Mouse (Mus musculus) cerebellum, adult (tissue): ENCODE results near the gene 4933411K16Rik.
A peak's percentile ranks its signal among the peaks of the same experiment; 100 is the strongest.

Experiments
- ATAC-seq: cut with Nextera tagmentation; 2 replicates; pipeline ENCODE4 v1.9.2; 2017; ENCODE audit warnings: mild to moderate bottlenecking, moderate library complexity, mixed read lengths; ENCODE audit not compliant: insufficient number of reproducible peaks, low FRiP score, low TSS enrichment

Gene 4933411K16Rik

DNA sequence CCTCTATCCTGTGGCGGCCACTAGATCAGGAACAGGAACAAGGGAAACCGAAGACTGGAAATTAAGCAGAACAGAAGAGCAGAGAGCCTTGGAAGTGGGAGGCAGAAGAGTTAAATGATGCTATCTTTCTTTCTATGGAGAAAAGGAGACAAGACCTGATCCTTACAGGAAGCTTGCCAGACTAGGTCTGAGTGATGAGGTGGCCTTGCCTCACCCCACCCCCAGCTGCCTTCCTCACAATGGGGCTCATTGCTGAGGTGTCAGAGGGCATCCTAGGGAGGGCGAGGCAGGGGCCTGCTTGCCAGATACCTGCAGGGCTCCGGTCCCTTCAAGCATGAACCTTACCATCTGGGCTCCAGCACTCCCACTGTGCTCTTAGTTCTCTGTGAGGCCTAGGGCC is at the start of gene 4933411K16Rik:
Gene 4933411K16Rik (plus strand): TSS at position 301 of the 400 bp plus-strand sequence.
- ATAC-seq = no peak

DNA sequence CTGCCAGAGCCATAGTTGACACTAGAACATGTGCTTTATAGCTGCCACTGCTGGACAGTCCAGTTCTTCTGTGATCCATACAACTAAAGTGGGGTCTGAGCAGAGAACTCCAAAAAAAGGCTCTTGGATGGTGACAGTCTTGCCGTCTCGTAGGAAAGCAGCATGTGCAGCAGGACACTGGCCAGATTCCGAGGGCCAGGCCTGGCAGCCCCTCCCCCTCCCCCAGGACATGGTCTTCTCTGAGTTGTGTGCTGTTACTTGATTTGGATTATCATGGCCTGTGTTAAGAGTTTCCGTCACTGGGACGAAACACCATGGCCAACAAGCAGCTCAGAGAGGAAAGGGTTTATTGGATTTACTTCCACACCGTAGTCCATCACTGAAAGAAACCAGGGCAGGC is 47.8 kb upstream of the 4933411K16Rik start:
- no peak for ATAC-seq

DNA sequence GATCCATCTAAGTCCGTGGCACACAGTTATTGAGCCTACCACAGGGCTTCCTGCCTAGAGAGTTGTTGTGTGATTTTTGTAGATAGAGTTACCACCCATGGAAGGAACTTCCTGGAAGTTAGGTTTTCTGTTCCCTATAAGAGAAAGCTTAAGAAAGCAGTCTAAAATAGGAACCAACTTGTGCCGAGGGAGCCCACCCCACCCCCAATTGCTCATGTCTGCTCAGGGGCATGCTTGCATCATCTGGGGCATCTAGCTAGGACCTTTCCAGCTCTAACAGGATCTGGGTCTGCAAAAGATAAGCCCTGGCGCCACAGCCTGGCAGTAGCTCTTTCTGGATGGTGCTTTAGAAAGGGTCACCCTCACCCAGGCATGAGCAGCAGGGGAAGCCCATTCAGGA is 46.4 kb upstream of the 4933411K16Rik start:
- ATAC-seq = no peak

DNA sequence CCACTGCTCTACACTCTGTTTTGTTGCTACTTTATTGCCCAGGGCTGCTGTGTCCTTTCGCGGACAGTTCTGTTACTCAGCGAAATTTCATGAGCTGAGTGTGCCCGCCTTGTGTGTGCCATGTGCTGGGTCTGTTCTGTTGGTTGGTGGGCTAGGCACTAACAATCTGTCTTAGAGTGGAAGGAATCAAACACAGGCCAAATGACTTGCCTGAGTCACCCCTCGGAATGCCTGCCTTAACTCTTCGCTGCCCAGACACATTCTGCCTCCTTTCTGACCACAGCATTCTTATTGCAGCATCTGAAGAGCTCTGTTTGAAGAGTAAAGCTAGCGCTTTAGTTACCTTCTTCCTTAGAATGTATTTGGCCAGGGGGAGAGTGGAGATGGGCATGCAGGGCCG is 45.5 kb upstream of the 4933411K16Rik start:
- ATAC-seq = no peak

DNA sequence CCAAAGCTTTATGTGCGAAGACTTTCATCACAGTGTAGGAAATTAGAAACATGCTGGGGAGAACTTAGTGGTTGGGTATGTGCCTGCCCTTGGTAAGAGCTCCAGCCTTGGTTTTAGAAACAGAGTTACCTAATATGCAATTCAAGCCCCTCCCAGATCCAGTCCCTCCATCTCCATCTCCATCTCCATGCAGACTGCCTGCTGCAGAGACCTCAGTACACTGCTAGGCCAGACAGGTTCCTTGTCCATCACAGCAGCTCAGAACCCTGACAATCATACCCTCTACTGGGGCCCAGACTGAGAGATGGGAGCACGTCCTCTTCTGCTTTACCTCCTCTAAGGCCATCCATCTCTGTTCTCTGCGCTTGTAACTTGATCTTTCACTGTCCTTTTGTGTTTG is 43.5 kb upstream of the 4933411K16Rik start:
- no peak for ATAC-seq

DNA sequence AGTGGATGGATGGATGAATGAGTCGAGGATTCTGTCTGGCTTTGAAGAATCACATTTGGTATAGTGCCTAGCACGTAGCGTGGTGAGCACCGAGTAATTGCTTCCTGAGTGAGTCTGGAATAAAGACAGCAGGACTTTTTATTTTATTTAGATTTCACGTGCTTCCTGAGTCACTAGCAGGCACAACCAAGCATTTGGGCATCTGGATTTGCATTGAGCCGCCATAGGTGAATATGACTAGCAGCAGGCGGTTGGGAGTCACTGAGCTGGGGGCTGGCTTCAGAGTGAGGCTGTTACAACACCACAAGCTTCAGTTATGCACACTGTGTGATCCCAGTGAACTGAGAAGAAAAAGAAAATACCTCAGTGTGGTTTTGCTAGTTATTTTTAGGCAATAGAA is 43.0 kb upstream of the 4933411K16Rik start:
- ATAC-seq = no peak

DNA sequence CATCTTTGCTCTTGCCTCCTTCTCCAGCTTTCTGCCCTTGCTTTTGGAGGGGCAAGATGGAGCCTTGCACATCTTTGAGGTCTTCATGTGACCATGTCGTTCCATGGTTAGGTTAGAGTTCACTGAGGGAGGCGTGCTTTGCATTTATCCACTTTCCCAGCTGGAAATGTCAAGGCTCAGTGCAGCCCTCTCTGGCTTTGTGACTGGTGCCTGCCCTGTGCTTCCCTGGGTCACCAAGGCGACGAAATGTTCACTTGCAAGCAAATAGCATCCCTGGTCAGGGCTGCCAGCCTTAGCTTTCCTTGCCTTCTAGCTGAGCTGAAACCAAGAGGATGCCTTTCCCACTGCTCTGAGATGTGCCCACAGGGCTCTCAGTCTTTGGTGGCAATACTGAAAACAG is 41.6 kb upstream of the 4933411K16Rik start:
- no peak for ATAC-seq

DNA sequence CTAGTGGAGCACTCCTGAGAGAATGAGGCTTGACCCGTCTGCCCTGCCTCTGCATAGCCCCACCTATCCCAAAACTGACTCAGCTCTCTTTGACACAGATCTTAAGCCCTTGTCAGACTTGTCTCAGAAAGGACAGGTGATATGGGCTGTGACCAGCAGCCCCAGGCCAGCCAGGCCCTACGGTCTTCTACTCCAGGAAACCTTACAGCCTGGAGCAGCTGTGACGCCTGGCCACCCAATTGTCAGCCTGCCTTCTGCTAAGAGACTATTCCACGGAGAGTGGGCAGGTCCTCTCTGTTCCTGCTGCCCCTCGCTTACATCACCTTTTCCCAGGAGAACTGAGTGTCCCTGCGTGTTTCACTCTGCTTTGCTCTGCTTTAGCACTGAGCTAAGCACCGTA is 40.9 kb upstream of the 4933411K16Rik start:
- no peak for ATAC-seq

DNA sequence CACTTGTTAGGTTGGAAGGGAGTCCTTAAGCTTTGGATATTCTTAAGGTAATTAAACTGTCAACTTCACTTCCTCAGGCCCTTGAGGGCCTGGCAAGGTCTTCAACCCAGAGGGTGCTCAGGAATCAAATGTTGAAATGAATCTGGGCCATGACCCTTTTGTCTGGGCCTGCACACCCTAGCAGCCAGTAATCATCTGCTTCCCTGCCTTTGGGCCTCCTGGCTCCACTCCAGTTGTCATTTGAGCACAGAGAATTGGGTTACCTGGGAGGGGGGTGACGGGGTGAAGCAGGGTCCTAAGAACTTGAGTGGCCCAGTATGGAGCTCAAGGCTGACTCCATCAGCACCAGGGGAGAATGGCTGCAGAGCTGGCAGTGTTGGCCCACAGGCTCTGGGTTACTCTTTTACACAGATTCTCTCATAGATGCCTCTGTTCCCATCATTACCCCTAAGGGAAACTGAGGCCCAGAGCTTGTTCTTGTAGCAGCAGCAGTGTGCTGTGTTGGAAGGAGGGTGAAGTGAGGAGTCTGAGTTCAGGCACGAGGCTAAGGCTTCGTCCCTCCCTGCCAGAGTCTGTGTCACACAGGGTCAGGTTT is 37.7 kb upstream of the 4933411K16Rik start:
- no peak for ATAC-seq

DNA sequence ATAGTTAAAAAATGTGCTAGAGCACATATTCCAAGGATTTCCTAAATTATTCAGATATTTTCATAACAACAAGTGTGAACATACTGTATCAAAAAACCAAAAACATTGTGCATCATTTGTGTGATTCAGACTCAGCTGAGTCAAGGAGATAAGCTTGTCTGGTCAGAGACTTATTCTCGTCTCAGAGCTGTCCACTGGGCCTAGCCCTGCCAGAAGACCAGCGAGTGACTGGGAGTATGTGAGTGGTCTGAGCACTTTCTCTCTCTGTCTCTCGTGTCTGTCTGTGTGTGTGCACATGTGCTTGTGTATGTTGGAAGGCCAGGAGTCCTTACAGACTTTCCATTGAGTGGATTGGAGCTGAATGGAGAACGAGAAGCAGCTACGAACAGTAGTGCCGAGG is 37.0 kb upstream of the 4933411K16Rik start:
- ATAC-seq = no peak

DNA sequence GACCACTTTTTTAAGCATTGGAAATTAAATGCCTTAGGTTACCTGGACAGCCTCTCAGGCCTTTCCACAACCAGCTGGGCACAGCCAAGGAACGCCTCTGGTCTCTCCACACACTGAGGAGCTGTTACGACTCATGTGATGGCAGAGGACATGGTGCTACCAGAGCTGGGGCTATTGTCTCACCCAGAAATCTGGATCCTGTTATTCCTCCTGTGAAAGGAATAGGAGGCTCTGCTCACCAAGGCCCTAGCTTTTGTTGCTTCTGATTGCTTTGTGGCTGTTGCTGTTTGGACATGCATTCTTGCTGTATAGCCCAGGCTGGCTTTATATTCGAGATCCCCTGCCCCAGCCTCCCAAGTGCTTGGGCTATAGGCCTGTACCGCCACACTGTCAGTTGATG is 35.8 kb upstream of the 4933411K16Rik start:
- no peak for ATAC-seq

DNA sequence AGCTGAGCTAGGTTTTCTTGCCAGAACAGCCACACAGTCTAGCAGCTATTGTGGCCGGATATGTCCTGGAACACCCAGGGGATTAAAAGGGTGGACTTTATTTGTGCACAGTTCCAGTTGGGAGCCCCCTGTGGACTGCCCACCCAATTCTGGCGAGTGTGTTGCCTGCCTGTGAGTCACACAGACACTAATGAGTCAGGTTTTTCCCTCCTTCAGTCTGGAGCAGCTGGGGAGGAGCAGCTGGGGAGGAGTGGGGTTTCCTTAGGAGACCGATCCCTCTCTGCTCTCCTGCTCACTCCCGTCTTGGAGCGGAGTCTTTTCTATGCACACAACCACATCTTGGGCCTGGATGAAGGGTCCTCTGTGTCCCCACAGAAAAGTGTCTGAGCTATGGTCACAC is 35.2 kb upstream of the 4933411K16Rik start:
- ATAC-seq = no peak

DNA sequence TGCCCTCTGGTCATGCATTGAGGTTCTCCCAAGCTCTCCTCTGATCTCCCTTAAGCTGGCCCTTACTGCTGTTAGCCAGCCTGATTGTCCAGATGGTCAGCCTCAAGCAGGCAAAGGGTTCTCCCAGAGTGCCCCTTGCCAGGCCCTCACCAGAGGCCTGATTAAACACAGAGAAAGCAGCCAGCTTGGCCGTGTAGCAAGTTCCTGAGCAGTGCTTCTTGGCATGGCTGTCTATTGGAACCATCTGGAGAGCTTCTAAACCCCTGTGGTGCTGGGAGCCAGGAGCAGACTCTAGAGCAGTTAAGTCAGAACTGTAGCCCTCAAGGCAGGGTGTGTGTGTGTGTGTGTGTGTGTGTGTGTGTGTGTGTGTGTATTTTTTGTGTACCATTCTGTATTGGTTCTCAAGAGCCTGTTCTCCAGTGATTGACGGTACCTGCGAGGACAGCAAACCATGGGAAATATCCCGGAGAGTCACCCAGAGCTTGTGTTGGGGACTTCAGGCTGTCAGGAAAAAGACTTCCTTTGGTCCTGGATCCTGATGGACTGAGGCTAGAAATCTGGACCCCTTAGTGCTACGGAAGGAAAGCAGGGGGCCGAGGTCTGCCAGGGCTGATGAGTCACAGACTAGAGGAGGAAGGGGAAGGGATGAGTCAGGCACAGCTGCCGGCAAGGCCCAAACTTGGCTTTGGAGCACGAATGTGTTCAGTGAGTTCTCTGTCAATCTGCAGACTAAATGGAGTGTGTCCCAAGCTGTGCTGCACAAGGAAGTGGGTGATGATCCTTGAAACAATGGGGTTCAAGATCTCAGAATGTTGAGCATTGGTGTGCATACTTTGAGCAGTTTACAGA is 34.4 kb upstream of the 4933411K16Rik start:
- peak; percentile 92 for ATAC-seq

DNA sequence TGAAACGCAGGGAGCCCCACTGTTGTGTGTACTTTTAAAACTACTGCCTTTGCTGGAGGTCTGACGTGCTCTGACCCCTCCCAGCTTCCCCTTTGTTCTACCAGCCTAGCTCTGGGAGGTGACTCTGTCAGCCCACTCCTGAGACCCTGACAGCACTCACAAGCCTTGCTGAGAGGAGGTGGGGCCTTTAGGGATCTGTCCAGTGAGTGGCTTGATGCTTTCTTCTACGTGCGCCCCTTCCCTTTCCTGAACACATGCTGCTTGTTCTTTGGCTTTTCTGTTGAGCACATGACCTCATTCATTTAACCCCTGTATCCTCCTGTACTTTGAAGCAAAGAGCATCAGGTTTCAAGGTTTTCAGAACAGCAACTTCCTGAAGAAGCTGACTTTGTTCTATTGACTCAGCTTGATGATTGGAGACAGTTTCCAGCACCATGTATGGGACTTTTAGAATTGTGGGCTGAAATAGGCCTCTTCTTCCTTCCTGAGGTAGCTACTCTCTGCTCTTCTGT is 33.0 kb upstream of the 4933411K16Rik start:
- no peak for ATAC-seq

DNA sequence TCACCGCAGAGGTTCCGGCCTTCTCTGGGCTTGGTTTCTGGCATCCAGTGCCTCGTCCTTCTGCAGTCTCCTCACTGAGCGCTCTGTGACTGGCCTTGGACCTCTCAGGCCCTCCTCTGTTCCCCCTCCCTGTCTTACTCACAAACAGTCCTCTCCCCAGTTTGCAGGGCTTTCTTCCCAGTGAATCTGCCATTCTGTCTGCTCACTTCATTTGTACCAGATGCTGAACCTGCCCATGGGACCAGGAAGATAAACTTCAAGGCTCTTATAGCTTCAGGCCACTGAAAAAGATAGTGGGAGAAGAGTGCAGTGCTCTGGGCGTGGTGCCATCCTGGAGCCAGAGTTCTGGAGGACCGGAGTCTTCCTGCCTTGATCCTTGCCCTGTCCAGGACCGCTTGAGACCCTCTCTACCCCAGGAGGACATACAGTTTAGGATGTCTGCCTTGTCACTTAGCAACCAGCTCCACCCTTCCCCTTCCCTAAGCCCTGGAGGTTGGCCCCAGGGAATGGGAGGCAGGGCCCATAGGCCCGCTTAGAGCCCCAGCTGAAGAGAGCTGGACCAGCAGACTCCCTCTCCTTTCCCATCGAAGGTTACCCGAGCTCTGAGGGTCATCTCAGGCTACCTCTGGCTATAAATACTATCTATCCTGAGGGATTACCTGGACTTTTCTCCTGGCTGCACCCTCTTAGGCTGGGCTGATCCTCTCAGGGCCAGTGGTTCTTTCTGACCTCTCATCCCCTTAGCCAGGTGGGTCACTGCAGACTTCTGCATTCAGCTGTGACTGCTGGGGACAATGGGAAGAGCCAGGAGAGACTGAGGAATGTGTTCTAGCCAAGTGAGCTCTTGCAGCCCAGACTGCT is 30.1 kb upstream of the 4933411K16Rik start:
- ATAC-seq = no peak

DNA sequence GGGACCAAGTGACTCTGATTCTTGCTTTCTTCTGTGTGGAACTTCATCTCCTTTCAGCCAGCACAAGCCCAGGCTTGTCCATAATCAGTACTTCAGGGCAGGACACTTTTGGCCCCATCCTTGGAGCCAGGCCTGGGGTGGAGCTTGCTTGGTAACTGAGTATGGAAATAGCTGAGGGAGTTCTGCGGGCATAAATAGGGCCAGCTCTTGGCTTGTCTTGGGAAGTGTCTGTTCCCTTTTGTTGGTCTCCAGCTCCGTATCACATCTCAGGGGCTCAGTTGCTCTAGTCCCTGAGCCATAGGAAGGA is 29.6 kb upstream of the 4933411K16Rik start:
- ATAC-seq = no peak

DNA sequence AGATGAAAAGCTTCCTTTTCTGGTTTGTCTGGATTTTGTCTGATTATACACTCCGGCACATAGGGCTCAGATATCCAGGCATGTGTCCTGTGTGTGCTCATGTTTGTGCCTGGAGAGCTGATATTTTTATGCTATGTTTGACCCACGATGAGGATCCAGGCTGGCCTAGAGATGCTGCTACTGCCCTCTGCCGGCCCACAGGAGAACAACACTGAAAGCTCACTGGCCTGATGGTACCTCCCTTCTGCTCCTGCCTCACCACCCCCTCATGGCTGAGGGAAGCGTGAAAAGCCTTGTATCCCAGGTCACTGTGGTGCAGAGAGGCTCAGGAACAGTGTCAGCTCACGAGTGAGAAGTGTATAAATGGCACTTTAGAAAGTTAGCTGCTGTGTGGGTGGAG is 25.9 kb upstream of the 4933411K16Rik start:
- ATAC-seq = peak; percentile 77

DNA sequence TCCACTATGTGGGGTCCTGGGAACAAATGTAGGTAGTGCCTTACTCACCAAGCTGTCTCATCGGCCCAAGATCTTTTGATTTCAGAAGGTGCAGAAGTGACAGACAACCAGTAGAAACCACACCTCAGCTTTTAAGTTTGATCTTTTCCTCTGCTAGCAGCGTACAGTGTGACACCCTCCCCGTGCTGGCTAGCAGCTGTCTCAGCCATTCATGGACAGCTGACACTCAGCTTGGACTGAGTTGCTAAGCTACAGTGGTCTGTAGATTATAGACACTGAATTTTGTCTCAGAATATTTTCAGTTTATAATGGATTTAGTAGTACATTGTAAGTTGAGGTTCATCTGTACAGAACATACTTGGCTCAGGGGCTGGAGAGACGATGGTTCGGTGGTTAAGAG is 20.9 kb upstream of the 4933411K16Rik start:
- ATAC-seq = no peak

DNA sequence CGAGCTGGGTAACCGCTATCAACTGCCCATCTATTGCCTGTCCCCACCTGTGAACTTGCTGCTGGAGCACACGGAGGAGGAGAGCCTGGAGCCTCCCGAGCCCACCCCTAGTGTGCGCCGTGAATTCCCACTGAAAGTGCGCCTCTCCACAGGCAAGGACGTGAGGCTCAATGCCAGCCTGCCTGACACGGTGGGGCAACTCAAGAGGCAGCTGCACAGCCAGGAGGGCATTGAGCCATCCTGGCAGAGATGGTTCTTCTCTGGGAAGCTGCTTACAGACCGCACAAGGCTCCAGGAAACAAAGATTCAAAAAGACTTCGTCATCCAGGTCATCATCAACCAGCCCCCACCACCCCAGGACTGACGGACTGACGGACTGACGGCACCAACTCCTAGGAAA is 18.4 kb upstream of the 4933411K16Rik start:
- ATAC-seq = no peak

DNA sequence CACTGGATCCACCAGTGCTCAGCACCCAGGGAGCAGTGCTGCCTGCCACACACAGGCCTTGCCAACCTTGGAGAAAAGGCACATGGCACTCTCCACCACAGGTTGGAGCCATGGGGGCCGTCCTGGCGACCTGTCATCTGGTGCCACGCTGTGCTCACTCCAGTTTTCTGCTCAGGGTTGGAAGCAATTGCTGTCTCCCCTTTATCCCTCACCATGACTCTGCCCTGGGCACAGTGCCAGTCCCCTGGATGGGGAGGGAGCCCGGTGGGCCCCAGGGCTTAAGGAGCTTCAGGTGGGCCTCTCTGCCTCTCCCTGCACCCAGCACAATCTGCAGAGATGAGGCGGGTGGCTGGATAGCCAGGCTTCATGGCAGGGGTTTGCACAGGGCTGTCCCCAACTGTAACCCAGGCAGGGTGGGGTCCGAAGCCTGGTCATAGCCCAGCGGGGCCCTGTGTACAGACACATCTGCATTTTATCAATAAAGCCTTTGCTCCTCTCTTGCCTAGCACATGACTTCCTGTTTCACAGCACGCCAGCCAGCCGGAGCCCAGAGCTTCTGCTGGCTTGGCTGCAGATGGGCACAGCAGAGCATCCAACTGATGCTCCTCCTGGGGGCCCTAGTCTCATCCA is 17.8 kb upstream of the 4933411K16Rik start:
- no peak for ATAC-seq
